Mouse (Mus musculus): ENCODE results near the gene Gbgt1. TPM values are rescaled to one million over a fixed set of nuclear protein-coding genes. Genes with fewer than 3 reads are reported as not detected.

Gbgt1 gene
- polyA plus RNA-seq, 1 experiment from 2014 or later = 0.22 TPM

- H3K27me3 ChIP-seq (replicated peaks; ENCODE audit: control insufficient read depth, insufficient read depth, low read length) = no peaks in the 10 kb centered on the region
- no peak overlapping the region for H3K9ac ChIP-seq (ENCODE audit: low read length)
- no peaks in the 10 kb centered on the region for H3K9me3 ChIP-seq (replicated peaks; ENCODE audit: control insufficient read depth, low read length)
- no peak overlapping the region for H3K27ac ChIP-seq (ENCODE audit: low read depth, low read length)
- H3K4me1 ChIP-seq (ENCODE audit: control insufficient read depth, insufficient read depth, low read length) = no peaks in the 10 kb centered on the region
- 50% methylated on average over 11 of the region's 11 CpGs for WGBS
- no peak overlapping the region for H3K4me2 ChIP-seq (ENCODE audit: low read length)
- peaks cover 99% of the 10 kb centered on the region for H3K36me3 ChIP-seq (ENCODE audit: control insufficient read depth, insufficient read depth, low read length)
- no peak overlapping the region for H3K4me3 ChIP-seq (ENCODE audit: low read depth, low read length)
- DNase-seq (ENCODE audit: low spot score) (peak; percentile 82), ATAC-seq (peak; percentile 50)
Observed at GRCm38 (mm10) chr2:28547237-28548172, 50.8 kb downstream of the Gbgt1 start.

DNA sequence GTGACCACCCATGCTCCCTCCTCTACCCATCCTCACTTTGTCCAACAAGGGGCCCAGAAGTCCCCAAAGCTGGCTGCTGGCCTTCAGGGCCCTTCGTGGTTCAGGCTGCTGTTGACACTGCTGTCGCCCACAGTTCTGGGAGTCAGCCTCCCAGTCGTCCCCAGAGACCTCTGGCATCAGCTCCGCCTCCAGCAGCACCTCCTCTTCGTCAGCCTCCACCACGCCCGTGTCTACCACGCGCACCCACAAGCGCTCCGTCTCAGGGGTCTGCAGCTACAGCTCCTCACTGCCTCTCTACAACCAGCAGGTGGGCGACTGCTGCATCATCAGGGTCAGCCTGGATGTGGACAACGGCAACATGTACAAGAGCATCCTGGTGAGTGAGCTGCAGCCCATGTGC lies 52.5 kb downstream of the Gbgt1 start:
- no peaks in the 10 kb centered on the region for H3K27me3 ChIP-seq (replicated peaks; ENCODE audit: control insufficient read depth, insufficient read depth, low read length)
- no peaks in the 10 kb centered on the region for H3K9me3 ChIP-seq (replicated peaks; ENCODE audit: control insufficient read depth, low read length)
- WGBS = 89% methylated on average over 13 of the region's 13 CpGs
- ATAC-seq (no peak), DNase-seq (ENCODE audit: low spot score) (no peak)
- no peak overlapping the region for H3K4me3 ChIP-seq (ENCODE audit: low read depth, low read length)
- H3K27ac ChIP-seq (ENCODE audit: low read depth, low read length) = no peak overlapping the region
- H3K36me3 ChIP-seq (ENCODE audit: control insufficient read depth, insufficient read depth, low read length) = peaks cover 99% of the 10 kb centered on the region
- no peak overlapping the region for H3K9ac ChIP-seq (ENCODE audit: low read length)
- no peak overlapping the region for H3K4me2 ChIP-seq (ENCODE audit: low read length)
- H3K4me1 ChIP-seq (ENCODE audit: control insufficient read depth, insufficient read depth, low read length) = no peaks in the 10 kb centered on the region

DNA sequence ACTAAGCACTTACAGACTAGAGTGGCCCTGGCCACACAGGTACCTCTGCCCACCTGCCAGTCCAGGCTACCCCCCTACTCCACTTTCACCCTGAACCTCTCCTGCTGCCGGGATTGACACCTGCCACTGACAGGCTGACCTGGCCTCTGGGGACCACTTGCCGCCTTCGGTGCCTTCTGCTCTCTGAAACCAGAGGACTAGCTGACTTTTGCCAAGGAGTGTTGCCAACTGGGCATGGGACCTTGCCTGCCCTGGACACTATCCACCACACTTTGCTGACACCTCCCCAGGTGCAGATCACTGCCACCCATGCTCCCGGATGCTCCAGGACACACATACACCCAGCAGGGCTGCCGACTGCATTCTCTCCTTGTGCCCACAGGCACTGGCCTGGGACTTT lies 55.6 kb downstream of the Gbgt1 start:
- 89% methylated on average over 5 of the region's 5 CpGs for WGBS
- Histone ChIP-seq H3K9me3 (replicated peaks; ENCODE audit: control insufficient read depth, low read length) (no peaks in the 10 kb centered on the region), H3K27ac (ENCODE audit: low read depth, low read length) (no peak overlapping the region), H3K36me3 (ENCODE audit: control insufficient read depth, insufficient read depth, low read length) (peaks cover 72% of the 10 kb centered on the region), H3K9ac (ENCODE audit: low read length) (no peak overlapping the region), H3K27me3 (replicated peaks; ENCODE audit: control insufficient read depth, insufficient read depth, low read length) (no peaks in the 10 kb centered on the region), H3K4me1 (ENCODE audit: control insufficient read depth, insufficient read depth, low read length) (no peaks in the 10 kb centered on the region), H3K4me2 (ENCODE audit: low read length) (no peak overlapping the region), H3K4me3 (ENCODE audit: low read depth, low read length) (no peak overlapping the region)
- DNase-seq (ENCODE audit: low spot score) (no peak), ATAC-seq (no peak)

Other genes with a start within 250 kb of the Gbgt1 start
- gene Ppp1r26, start 50.1 kb upstream of the Gbgt1 start, polyA plus RNA-seq (2014; fragmentation: Nextera tagmentation; extraction: Ambion mirVana) = 4.6 and 5.6 TPM in 2 replicates
- 2.5 and 3.2 TPM in 2 replicates for gene 1700007K13Rik, start 30.6 kb upstream of the Gbgt1 start, polyA plus RNA-seq (2014; fragmentation: Nextera tagmentation; extraction: Ambion mirVana)
- gene Mrps2, start 28.8 kb upstream of the Gbgt1 start, polyA plus RNA-seq (2014; fragmentation: Nextera tagmentation; extraction: Ambion mirVana) = 55.0 and 59.2 TPM in 2 replicates
- 0.94 TPM in 1 of 2 replicates, not detected in the other for gene Gm10134, start 9.2 kb downstream of the Gbgt1 start, polyA plus RNA-seq (2014; fragmentation: Nextera tagmentation; extraction: Ambion mirVana)
- gene Ralgds, start 16.2 kb downstream of the Gbgt1 start, polyA plus RNA-seq (2014; fragmentation: Nextera tagmentation; extraction: Ambion mirVana) = 63.3 and 82.1 TPM in 2 replicates
- gene Cel, start 66.5 kb downstream of the Gbgt1 start, polyA plus RNA-seq (2014; fragmentation: Nextera tagmentation; extraction: Ambion mirVana) = not detected in 2 replicates
- gene Gtf3c5, start 86.9 kb downstream of the Gbgt1 start, polyA plus RNA-seq (2014; fragmentation: Nextera tagmentation; extraction: Ambion mirVana) = 20.5 and 28.6 TPM in 2 replicates
- 0.12 TPM in 1 of 2 replicates, not detected in the other for gene Gfi1b, start 125.1 kb downstream of the Gbgt1 start, polyA plus RNA-seq (2014; fragmentation: Nextera tagmentation; extraction: Ambion mirVana)
- gene Tsc1, start 144.3 kb downstream of the Gbgt1 start, polyA plus RNA-seq (2014; fragmentation: Nextera tagmentation; extraction: Ambion mirVana) = 17.7 and 25.5 TPM in 2 replicates
- gene Spaca9, start 202.8 kb downstream of the Gbgt1 start, polyA plus RNA-seq (2014; fragmentation: Nextera tagmentation; extraction: Ambion mirVana) = 1.8 and 2.8 TPM in 2 replicates
- gene Ak8, start 203.3 kb downstream of the Gbgt1 start, polyA plus RNA-seq (2014; fragmentation: Nextera tagmentation; extraction: Ambion mirVana) = 2.0 and 2.2 TPM in 2 replicates

All from forebrain, embryonic 14.5 days (tissue).